Mouse (Mus musculus) WW6 (cell line): ENCODE measurements around the gene Cchcr1.
"Not testable (repeated sequence)": the region's sequence is repeated elsewhere in the genome, so short reads cannot be mapped to it uniquely, and the experiment has no call there.

Experiments used
- DNase-seq: peaks from one replicate; pipeline ENCODE4 v3.0.0-alpha.2; 2013; ENCODE audit warnings: low read depth, low spot score

The Cchcr1 gene

GRCm38 (mm10) chr17:35516652-35517500 is at the start of gene Cchcr1, which contains the start of gene Tcf19:
Cchcr1 (plus strand) TSS chr17:35517100.
Tcf19 (minus strand) TSS chr17:35516824.
- DNase-seq = peak; percentile 98

GRCm38 (mm10) chr17:35468936-35469335 is 48.0 kb upstream of the Cchcr1 start:
- not testable (repeated sequence) for DNase-seq

- no peak for DNase-seq
Observed at GRCm38 (mm10) chr17:35469842-35470751, 46.8 kb upstream of the Cchcr1 start, which contains the start of gene H2-Q10. H2-Q10 (plus strand) TSS chr17:35470089.

GRCm38 (mm10) chr17:35484066-35484465 is 32.8 kb upstream of the Cchcr1 start:
- DNase-seq = no peak

- DNase-seq = no peak
Observed at GRCm38 (mm10) chr17:35485702-35486101, 31.2 kb upstream of the Cchcr1 start.

GRCm38 (mm10) chr17:35486726-35487125 is 30.2 kb upstream of the Cchcr1 start:
- DNase-seq = no peak

- no peak for DNase-seq
Observed at GRCm38 (mm10) chr17:35488041-35488440, 28.9 kb upstream of the Cchcr1 start.

GRCm38 (mm10) chr17:35490320-35490719 is 26.6 kb upstream of the Cchcr1 start:
- no peak for DNase-seq

- DNase-seq = no peak
Observed at GRCm38 (mm10) chr17:35497124-35497523, 19.8 kb upstream of the Cchcr1 start.

- no peak for DNase-seq
Observed at GRCm38 (mm10) chr17:35502226-35502625, 14.7 kb upstream of the Cchcr1 start.

- DNase-seq = no peak
Observed at GRCm38 (mm10) chr17:35502762-35503161, 14.1 kb upstream of the Cchcr1 start.

- DNase-seq = peak; percentile 97
Observed at GRCm38 (mm10) chr17:35503849-35504248, 13.1 kb upstream of the Cchcr1 start.

- no peak for DNase-seq
Observed at GRCm38 (mm10) chr17:35504628-35505481, 12.0 kb upstream of the Cchcr1 start.

- no peak for DNase-seq
Observed at GRCm38 (mm10) chr17:35505776-35506175, 11.1 kb upstream of the Cchcr1 start, which contains the start of gene Pou5f1. Pou5f1 (plus strand) TSS chr17:35506018.

GRCm38 (mm10) chr17:35506881-35507280 is 10.0 kb upstream of the Cchcr1 start:
- no peak for DNase-seq

GRCm38 (mm10) chr17:35507556-35508260 is 9.2 kb upstream of the Cchcr1 start:
- no peak for DNase-seq

- DNase-seq = not testable (repeated sequence)
Observed at GRCm38 (mm10) chr17:35508279-35508678, 8.6 kb upstream of the Cchcr1 start.

GRCm38 (mm10) chr17:35509284-35509683 is 7.6 kb upstream of the Cchcr1 start:
- DNase-seq = no peak

- DNase-seq = no peak
Observed at GRCm38 (mm10) chr17:35512916-35513626, 3.8 kb upstream of the Cchcr1 start.

GRCm38 (mm10) chr17:35513886-35514285 is 3.0 kb upstream of the Cchcr1 start:
- DNase-seq = no peak
